Mouse (Mus musculus) embryonic facial prominence, embryonic 11.5 days (tissue): Measurements from ENCODE around the gene Noxo1. TPM values are rescaled to one million over a fixed set of nuclear protein-coding genes. Genes with fewer than 3 reads are reported as not detected.
A peak's percentile ranks its signal among the peaks of the same experiment; 100 is the strongest.
"Not testable (repeated sequence)": the region's sequence is repeated elsewhere in the genome, so short reads cannot be mapped to it uniquely, and the experiment has no call there.

Experiments used
- ATAC-seq: fragments of 200-750 bp; cut with Nextera tagmentation; replicated peaks from 2 replicates; pipeline ENCODE4 v1.8.0; 2017; ENCODE audit warnings: low read depth; ENCODE audit not compliant: insufficient number of reproducible peaks, low FRiP score, low TSS enrichment
- DNase-seq: peaks from one replicate; pipeline ENCODE4 v3.0.0-alpha.2; 2015; ENCODE audit warnings: low spot score
- H3K27ac ChIP-seq: fragments of 300-500 bp; sonication (generic); replicated peaks from 2 replicates; pipeline ENCODE4 v1.5.1; 2014; ENCODE audit warnings: mild to moderate bottlenecking, low read depth, low read length, control low read depth
- H3K27me3 ChIP-seq: fragments of 300-500 bp; sonication (generic); 2 replicates; pipeline ENCODE4 v1.6.1; 2014; ENCODE audit warnings: mild to moderate bottlenecking, low read length, moderate library complexity, mixed read lengths; ENCODE audit not compliant: control insufficient read depth, insufficient read depth
- H3K36me3 ChIP-seq: fragments of 300-500 bp; sonication (generic); replicated peaks from 2 replicates; pipeline ENCODE4 v1.6.1; 2014; ENCODE audit warnings: low read depth, mild to moderate bottlenecking, low read length, moderate library complexity, mixed read lengths; ENCODE audit not compliant: control insufficient read depth, insufficient read depth
- H3K4me1 ChIP-seq: fragments of 300-500 bp; sonication (generic); 2 replicates; pipeline ENCODE4 v1.6.1; 2014; ENCODE audit warnings: low read length, mixed read lengths; ENCODE audit not compliant: control insufficient read depth, insufficient read depth
- H3K4me2 ChIP-seq: fragments of 300-500 bp; sonication (generic); 2 replicates; pipeline ENCODE4 v1.6.1; 2014; ENCODE audit warnings: low read depth, mild to moderate bottlenecking, control low read depth, low read length, moderate library complexity
- H3K4me3 ChIP-seq: fragments of 300-500 bp; sonication (generic); 2 replicates; pipeline ENCODE4 v1.5.1; 2014; ENCODE audit warnings: low read depth, low read length, control low read depth
- H3K9ac ChIP-seq: fragments of 300-500 bp; sonication (generic); replicated peaks from 2 replicates; pipeline ENCODE4 v1.6.1; 2014; ENCODE audit warnings: mild to moderate bottlenecking, control low read depth, low read length
- H3K9me3 ChIP-seq: fragments of 300-500 bp; sonication (generic); replicated peaks from 2 replicates; pipeline ENCODE4 v1.6.1; 2016; ENCODE audit warnings: mild to moderate bottlenecking, low read length, inconsistent platforms, mixed read lengths; ENCODE audit not compliant: control insufficient read depth
- WGBS: fragments of 180-500 bp; shearing (Covaris S2); extraction: QIAGEN DNeasy Blood & Tissue Kit; methylation state at CpG from one replicate; pipeline ENCODE4 v1.1.7; 2014; 5-methylcytosine and 5-hydroxymethylcytosine counted together
- polyA plus RNA-seq: library from polyadenylated mRNA; unstranded; fragments of >200 nt; fragmentation: Nextera tagmentation; extraction: Ambion mirVana; gene quantifications from 2 replicates; pipeline ENCODE4 v1.2.1, GENCODE M21; 2014

Noxo1 gene
- polyA plus RNA-seq, 1 experiment from 2014 or later, result 1.1 TPM

- no peak for ATAC-seq
- Histone ChIP-seq H3K36me3 (no peaks in the 10 kb centered on the region), H3K4me1 (no peaks in the 10 kb centered on the region), H3K4me3 (no peak overlapping the region), H3K27ac (no peak overlapping the region), H3K9me3 (no peaks in the 10 kb centered on the region), H3K27me3 (no peaks in the 10 kb centered on the region; the same call in 1 of the 2 replicates), H3K4me2 (no peak overlapping the region), H3K9ac (no peak overlapping the region)
- DNase-seq, result no peak
- 73% methylated on average over 6 of the region's 6 CpGs for WGBS
Observed at GRCm38 (mm10) chr17:24715556-24715955, 19.5 kb downstream of the Noxo1 start.

- 94% methylated on average over 15 of the region's 15 CpGs for WGBS
- DNase-seq (no peak), ATAC-seq (no peak)
- Histone ChIP-seq H3K27ac (no peak overlapping the region), H3K36me3 (no peaks in the 10 kb centered on the region; the same call in 1 of the 2 replicates), H3K9ac (no peak overlapping the region), H3K4me1 (no peaks in the 10 kb centered on the region), H3K4me2 (no peak overlapping the region), H3K4me3 (no peak overlapping the region), H3K27me3 (no peaks in the 10 kb centered on the region; the same call in 1 of the 2 replicates), H3K9me3 (no peaks in the 10 kb centered on the region)
Observed at GRCm38 (mm10) chr17:24716166-24716682, 20.2 kb downstream of the Noxo1 start.

GRCm38 (mm10) chr17:24717943-24718342 lies 21.9 kb downstream of the Noxo1 start, which contains the start of the genes Rnf151 and Rps2:
TSS of gene Rnf151 (minus strand) at chr17:24718063.
TSS of gene Rps2 (plus strand) at chr17:24718116.
- Histone ChIP-seq H3K4me3 (peak within 1 kb of the TSS; percentile 75), H3K36me3 (peaks cover 8% of the 10 kb centered on the region), H3K27me3 (no peaks in the 10 kb centered on the region; the same call in 1 of the 2 replicates), H3K4me1 (no peaks in the 10 kb centered on the region), H3K27ac (no peak within 1 kb of the TSS), H3K9ac (no peak within 1 kb of the TSS), H3K4me2 (peak within 1 kb of the TSS; percentile 36), H3K9me3 (no peaks in the 10 kb centered on the region)
- DNase-seq (no peak), ATAC-seq (no peak)
- WGBS, result 82% methylated on average over 4 of the region's 4 CpGs

- DNase-seq, ATAC-seq, H3K4me1 ChIP-seq, H3K9me3 ChIP-seq, H3K27me3 ChIP-seq, H3K27ac ChIP-seq, H3K36me3 ChIP-seq: not testable (repeated sequence)
- Histone ChIP-seq H3K9ac (peak overlapping the region; percentile 86), H3K4me2 (peak overlapping the region; percentile 36), H3K4me3 (peak overlapping the region; percentile 75)
- 61% methylated on average over 5 of the region's 5 CpGs for WGBS
Observed at GRCm38 (mm10) chr17:24718938-24719337, 22.9 kb downstream of the Noxo1 start.

- peak overlapping the region; percentile 85 for H3K4me2 ChIP-seq
- ATAC-seq (peak; percentile 95), DNase-seq (peak; percentile 99)
- no peaks in the 10 kb centered on the region for H3K9me3 ChIP-seq
- peak overlapping the region; percentile 75 for H3K4me3 ChIP-seq
- under 1% methylated on average over 61 of the region's 61 CpGs for WGBS
- H3K4me1 ChIP-seq, result no peaks in the 10 kb centered on the region; the same call in 1 of the 2 replicates
- no peaks in the 10 kb centered on the region; the same call in 1 of the 2 replicates for H3K27me3 ChIP-seq
- H3K27ac ChIP-seq, result peak overlapping the region; percentile 62; the same call in 1 of the 2 replicates
- peaks cover 8% of the 10 kb centered on the region for H3K36me3 ChIP-seq
- H3K9ac ChIP-seq, result peak overlapping the region; percentile 86
Observed at GRCm38 (mm10) chr17:24719494-24720222, 23.6 kb downstream of the Noxo1 start.

GRCm38 (mm10) chr17:24720616-24721015 lies 24.6 kb downstream of the Noxo1 start:
- ATAC-seq, H3K9me3 ChIP-seq, H3K27me3 ChIP-seq, H3K36me3 ChIP-seq, DNase-seq, H3K4me1 ChIP-seq, H3K27ac ChIP-seq: not testable (repeated sequence)
- Histone ChIP-seq H3K4me3 (peak overlapping the region; percentile 75), H3K4me2 (peak overlapping the region; percentile 85), H3K9ac (peak overlapping the region; percentile 84)
- WGBS, result 0% methylated on average over 11 of the region's 11 CpGs

GRCm38 (mm10) chr17:24721383-24721955 lies 25.4 kb downstream of the Noxo1 start:
- not testable (repeated sequence) for H3K4me1 ChIP-seq, ATAC-seq, H3K27me3 ChIP-seq, H3K36me3 ChIP-seq, DNase-seq, H3K9me3 ChIP-seq, H3K27ac ChIP-seq
- Histone ChIP-seq H3K4me3 (peak overlapping the region; percentile 75), H3K9ac (peak overlapping the region; percentile 43), H3K4me2 (peak overlapping the region; percentile 49)
- 65% methylated on average over 7 of the region's 7 CpGs for WGBS
